Mouse (Mus musculus) B cell, adult 62 days (primary cell): ENCODE results near the gene Cycs. TPM values are rescaled to one million over a fixed set of nuclear protein-coding genes. Genes with fewer than 3 reads are reported as not detected.

Source experiments
- total RNA-seq: library from RNA; stranded (reverse); gene quantifications from 4 replicates; pipeline ENCODE4 v1.2.4, GENCODE M21; 2023

The Cycs gene
- 22.4 to 29.6 TPM (median 24.5 TPM) in 4 replicates for total RNA-seq

DNA sequence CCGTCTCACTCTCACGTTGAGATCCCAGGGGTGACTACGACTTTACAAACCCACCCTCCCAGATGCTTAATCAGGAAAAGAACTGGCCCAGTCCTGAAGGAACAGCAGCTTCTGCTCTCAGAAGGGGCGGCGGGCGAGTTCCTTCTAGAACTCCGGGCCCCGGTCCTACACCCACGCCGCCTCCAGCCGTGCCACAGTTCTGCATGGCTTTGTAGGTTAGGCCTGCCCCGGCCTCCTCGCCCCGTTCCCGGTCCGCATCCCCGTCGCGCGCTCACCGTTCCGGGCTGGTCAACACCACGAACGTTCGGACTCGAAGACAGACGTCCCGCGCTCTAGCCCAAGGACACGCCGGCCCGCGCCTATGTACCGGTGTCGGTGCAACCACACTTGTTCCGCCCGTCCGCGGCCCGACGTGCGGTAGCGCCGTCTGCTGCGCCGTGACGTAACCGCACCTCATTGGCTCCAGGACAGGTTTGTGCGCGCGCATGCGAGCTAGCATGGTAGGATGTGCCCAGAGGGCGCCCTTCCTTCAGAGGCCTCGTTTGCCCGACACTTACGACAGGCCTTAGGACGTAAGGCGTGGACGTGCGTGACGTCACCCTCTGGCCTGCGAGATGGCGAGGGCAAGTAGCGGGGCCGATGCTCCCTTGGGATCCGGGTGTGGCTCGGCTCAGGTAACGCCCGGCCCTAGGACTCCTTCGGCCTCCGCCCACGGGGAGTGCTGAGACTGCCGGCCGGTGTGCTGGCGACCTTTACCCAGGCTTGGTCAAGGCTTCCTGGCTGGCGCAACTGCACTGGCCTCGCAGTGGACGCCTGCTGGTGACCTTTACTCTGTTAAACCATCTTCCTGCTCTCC lies at the start of gene Cycs:
TSS of gene Cycs (minus strand) at position 398 of the 856 bp plus-strand sequence.

DNA sequence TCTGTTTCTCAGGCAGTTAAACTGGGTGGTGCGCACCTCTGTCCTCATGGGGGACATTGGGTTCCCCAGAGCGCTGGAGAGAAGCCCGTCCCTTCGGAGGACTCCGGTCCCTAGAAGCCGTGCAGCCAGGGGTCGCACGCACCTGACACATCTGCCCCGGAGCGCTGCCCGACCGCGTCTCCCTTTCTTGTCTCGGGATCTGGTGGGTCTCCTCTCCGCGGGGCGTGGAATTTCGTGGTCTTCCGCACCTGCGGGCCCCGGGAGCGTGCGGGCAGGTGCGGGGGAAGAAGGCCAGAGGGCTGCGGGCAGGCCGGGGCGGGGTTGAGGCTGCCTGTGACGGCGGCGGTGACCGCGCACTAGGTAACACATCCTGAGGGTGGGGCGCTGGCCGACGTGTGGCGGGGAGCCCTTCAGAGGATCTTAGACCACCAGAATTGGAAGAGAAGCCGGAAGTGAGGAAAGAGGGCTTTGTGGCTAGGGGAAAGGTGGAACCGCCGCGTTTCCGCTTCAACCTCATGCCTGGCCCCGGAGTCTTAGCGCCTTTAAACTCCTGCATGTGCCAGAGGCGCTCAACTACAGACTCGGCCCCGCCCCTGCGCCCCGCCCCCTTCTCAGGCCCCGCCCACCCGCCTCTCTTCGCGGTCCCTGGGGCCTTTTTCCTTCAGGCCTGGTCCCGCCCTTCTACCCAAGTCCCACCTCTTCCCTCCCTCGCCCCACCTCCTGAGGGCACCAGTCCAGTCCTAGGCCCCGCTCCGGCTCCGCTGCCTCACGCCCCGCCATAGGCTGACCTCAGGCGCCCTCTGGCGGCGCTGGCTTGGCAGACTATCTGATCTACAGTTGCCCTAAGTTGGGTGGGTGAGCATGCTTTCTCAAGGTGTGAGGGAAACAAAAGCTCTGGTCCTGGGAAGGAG lies 30.2 kb upstream of the Cycs start, which contains the start of gene 4921507P07Rik:
TSS of gene 4921507P07Rik (minus strand) at position 332 of the 911 bp plus-strand sequence.

Other genes with a start within 250 kb of the Cycs start
- gene Osbpl3, start 110.3 kb downstream of the Cycs start, total RNA-seq, result 0.91 TPM in 1 of 4 replicates, not detected in the others
- 0.63 to 1.6 TPM (median 1.1 TPM) in 4 replicates for gene 4921507P07Rik, start 30.1 kb upstream of the Cycs start, total RNA-seq
- not detected in 4 replicates for gene Npvf, start 87.9 kb upstream of the Cycs start, total RNA-seq